ENCODE assay signal across 9 mouse cellular contexts in genomic region chr2:27026857-27027617, GRCm38 (mm10). TPM values are rescaled to one million over a fixed set of nuclear protein-coding genes. Genes with fewer than 3 reads are reported as not detected.
DNase-seq lines count a peak whose midpoint lies in the region; ATAC-seq and TF ChIP-seq lines count a peak whose summit lies in the region.
"Had no signal": no experiment of that assay in that cellular context is flagged by ENCODE, and none has a peak within 500 bp of the region (broad histone marks: within the 10 kb centered on the region; RNA-seq: fewer than 3 reads in every experiment).

No protein-coding gene starts in this region.

- no peak for DNase-seq in left cerebral cortex, adult 2 months (ENCODE audit: extremely low spot score in 1 of 2, low spot score in 2 of 2)
- no peak for DNase-seq in left cerebral cortex, postnatal 14 days (ENCODE audit: low spot score in 2 of 2)
- no peak for DNase-seq in embryonic facial prominence, embryonic 14.5 days (ENCODE audit: low spot score)
- DNase-seq in limb, embryonic 10.5 days (ENCODE audit: low spot score) = no peak
- no peak for DNase-seq in lung, postnatal 10 days
- DNase-seq in heart, adult 9 months (ENCODE audit: low spot score in 2 of 2) = no peak

- peak overlapping the region; percentile 86 for H3K27ac ChIP-seq in left cerebral cortex, adult 2 months
- no peak overlapping the region for H3K27ac ChIP-seq in embryonic facial prominence, embryonic 14.5 days (replicated peaks; ENCODE audit: low read depth, low read length)
- peak overlapping the region; percentile 8; the same call in 1 of the 2 replicates for H3K27ac ChIP-seq in limb, embryonic 10.5 days
- peak overlapping the region; percentile 67; the same call in 1 of the 2 replicates for H3K27ac ChIP-seq in neural tube, embryonic 14.5 days (ENCODE audit: low read depth, low read length)
- no peak overlapping the region for H3K27ac ChIP-seq in heart, embryonic 11.5 days (ENCODE audit: low read depth, low read length)

- H3K4me2 ChIP-seq in embryonic facial prominence, embryonic 14.5 days (ENCODE audit: low read depth, low read length) = peak overlapping the region; percentile 60
- peak overlapping the region; percentile 66 for H3K4me2 ChIP-seq in neural tube, embryonic 14.5 days (ENCODE audit: low read depth, low read length)
- H3K4me2 ChIP-seq in heart, embryonic 11.5 days = no peak overlapping the region

- no peaks in the 10 kb centered on the region for H3K4me1 ChIP-seq in embryonic facial prominence, embryonic 14.5 days (ENCODE audit: control insufficient read depth, insufficient read depth, low read length)
- peaks cover 18% of the 10 kb centered on the region for H3K4me1 ChIP-seq in limb, embryonic 10.5 days
- H3K4me1 ChIP-seq in neural tube, embryonic 14.5 days (ENCODE audit: control insufficient read depth, insufficient read depth, low read length) = peaks cover 4% of the 10 kb centered on the region; the same call in 1 of the 2 replicates
- H3K4me1 ChIP-seq in heart, embryonic 11.5 days (ENCODE audit: control insufficient read depth, insufficient read depth, low read length) = peaks cover 5% of the 10 kb centered on the region; the same call in 1 of the 2 replicates

- intact Hi-C loops in left cerebral cortex, adult 2 months (cut with DNase I) = loop anchor here (5.0 to 10.0 kb wide), 2 partner anchors 95 to 112 kb away; partner anchors contain the start of genes Med22, Rpl7a, Stkld1 and Surf1
- intact Hi-C loops in left cerebral cortex, postnatal 14 days (cut with DNase I) = loop anchor here (10.0 kb wide), 1 partner anchor 112 kb away; the partner anchor contains the start of genes Med22, Rpl7a, Surf1 and Surf2

- no peaks in the 10 kb centered on the region for H3K36me3 ChIP-seq in embryonic facial prominence, embryonic 14.5 days (ENCODE audit: control insufficient read depth, insufficient read depth, low read length)
- H3K36me3 ChIP-seq in limb, embryonic 10.5 days = no peaks in the 10 kb centered on the region
- no peaks in the 10 kb centered on the region for H3K36me3 ChIP-seq in neural tube, embryonic 14.5 days (ENCODE audit: control insufficient read depth, insufficient read depth, low read length)
- no peaks in the 10 kb centered on the region for H3K36me3 ChIP-seq in heart, embryonic 11.5 days (ENCODE audit: control insufficient read depth, insufficient read depth, low read length)

- TF ChIP-seq CTCF in left cerebral cortex, adult 2 months (IDR thresholded peaks at IDR 0.05) = no peak

- H3K4me3 ChIP-seq in left cerebral cortex, adult 2 months = peak overlapping the region; percentile 62
- H3K4me3 ChIP-seq in embryonic facial prominence, embryonic 14.5 days (ENCODE audit: low read depth, low read length) = no peak overlapping the region
- H3K4me3 ChIP-seq in limb, embryonic 10.5 days = peak overlapping the region; percentile 48
- peak overlapping the region; percentile 34 for H3K4me3 ChIP-seq in neural tube, embryonic 14.5 days (ENCODE audit: low read depth, low read length)
- H3K4me3 ChIP-seq in heart, embryonic 11.5 days (ENCODE audit: low read depth, low read length) = no peak overlapping the region

- 68% methylated on average over 10 of the region's 10 CpGs for WGBS in embryonic facial prominence, embryonic 14.5 days
- WGBS in limb, embryonic 10.5 days = 84% methylated on average over 10 of the region's 10 CpGs
- 68% methylated on average over 10 of the region's 10 CpGs for WGBS in neural tube, embryonic 14.5 days
- WGBS in heart, embryonic 11.5 days (ENCODE audit: insufficient replicate concordance) = 54% methylated on average over 10 of the region's 10 CpGs

- no peak overlapping the region for H3K9ac ChIP-seq in embryonic facial prominence, embryonic 14.5 days (ENCODE audit: low read depth, low read length)
- peak overlapping the region; percentile 63; the same call in 1 of the 2 replicates for H3K9ac ChIP-seq in neural tube, embryonic 14.5 days (replicated peaks; ENCODE audit: low read depth, low read length)
- H3K9ac ChIP-seq in heart, embryonic 11.5 days (ENCODE audit: low read depth, low read length) = no peak overlapping the region

- no peaks in the 10 kb centered on the region for H3K27me3 ChIP-seq in embryonic facial prominence, embryonic 14.5 days (replicated peaks; ENCODE audit: control insufficient read depth, insufficient read depth, low read length)
- peaks cover 26% of the 10 kb centered on the region for H3K27me3 ChIP-seq in limb, embryonic 10.5 days (ENCODE audit: low read depth, poor library complexity, severe bottlenecking)
- H3K27me3 ChIP-seq in neural tube, embryonic 14.5 days (ENCODE audit: control insufficient read depth, insufficient read depth, low read length) = no peaks in the 10 kb centered on the region
- H3K27me3 ChIP-seq in heart, embryonic 11.5 days (ENCODE audit: control insufficient read depth, insufficient read depth, low read length) = peaks cover 25% of the 10 kb centered on the region

- H3K9me3 ChIP-seq in embryonic facial prominence, embryonic 14.5 days (ENCODE audit: control insufficient read depth, low read length) = no peaks in the 10 kb centered on the region
- H3K9me3 ChIP-seq in limb, embryonic 10.5 days (replicated peaks) = no peaks in the 10 kb centered on the region
- no peaks in the 10 kb centered on the region for H3K9me3 ChIP-seq in neural tube, embryonic 14.5 days (ENCODE audit: control insufficient read depth, low read length)
- H3K9me3 ChIP-seq in heart, embryonic 11.5 days (replicated peaks; ENCODE audit: control insufficient read depth, low read length) = no peaks in the 10 kb centered on the region

- ATAC-seq in embryonic facial prominence, embryonic 14.5 days (ENCODE audit: low read depth) = no peak
- no peak for ATAC-seq in neural tube, embryonic 14.5 days (ENCODE audit: low read depth)
- ATAC-seq in heart, embryonic 11.5 days (replicated peaks; ENCODE audit: insufficient number of reproducible peaks, low FRiP score, low TSS enrichment) = no peak

RNA-seq across cellular contexts. Expression of gene Slc2a6, which starts 0.8 kb away (rescaled TPM):
- total RNA-seq in left cerebral cortex, adult 2 months (2021) = 10 to 100 TPM; 28.9 to 29.1 TPM
- 10 to 100 TPM; 44.8 to 49.1 TPM for total RNA-seq in left cerebral cortex, postnatal 14 days (2021)
- polyA plus RNA-seq in embryonic facial prominence, embryonic 14.5 days (2014; fragmentation: Nextera tagmentation; extraction: Ambion mirVana) = 0.63 and 1.4 TPM in 2 replicates
- polyA plus RNA-seq in limb, embryonic 10.5 days (2016; fragmentation: Nextera tagmentation; extraction: Ambion mirVana) = 0.49 and 0.91 TPM in 2 replicates
- 8.7 and 10.6 TPM in 2 replicates for polyA plus RNA-seq in neural tube, embryonic 14.5 days (2014; fragmentation: Nextera tagmentation; extraction: Ambion mirVana)
- polyA plus RNA-seq in heart, embryonic 11.5 days (2014; fragmentation: Nextera tagmentation; extraction: Ambion mirVana) = 0.30 TPM in 1 of 2 replicates, not detected in the other

RNA-seq across cellular contexts. Expression of gene Cacfd1, which starts 17.3 kb away (rescaled TPM):
- 10 to 100 TPM; 46.3 to 48.2 TPM for total RNA-seq in left cerebral cortex, adult 2 months (2021)
- total RNA-seq in left cerebral cortex, postnatal 14 days (2021) = 10 to 100 TPM; 50.4 to 51.0 TPM
- 57.6 and 65.0 TPM in 2 replicates for polyA plus RNA-seq in embryonic facial prominence, embryonic 14.5 days (2014; fragmentation: Nextera tagmentation; extraction: Ambion mirVana)
- polyA plus RNA-seq in limb, embryonic 10.5 days (2016; fragmentation: Nextera tagmentation; extraction: Ambion mirVana) = 86.4 and 109 TPM in 2 replicates
- 86.5 and 94.9 TPM in 2 replicates for polyA plus RNA-seq in neural tube, embryonic 14.5 days (2014; fragmentation: Nextera tagmentation; extraction: Ambion mirVana)
- 37.4 and 46.4 TPM in 2 replicates for polyA plus RNA-seq in heart, embryonic 11.5 days (2014; fragmentation: Nextera tagmentation; extraction: Ambion mirVana)

RNA-seq across cellular contexts. Expression of gene Mymk, which starts 44.9 kb away (rescaled TPM):
- total RNA-seq in left cerebral cortex, adult 2 months (2021) = under 1 TPM in 1 of 2 experiments, not detected in 1; 0.75 TPM
- total RNA-seq in left cerebral cortex, postnatal 14 days (2021) = 1 to 10 TPM in 1 of 2 experiments, under 1 TPM in 1; 0.92 to 1.1 TPM
- polyA plus RNA-seq in embryonic facial prominence, embryonic 14.5 days (2014; fragmentation: Nextera tagmentation; extraction: Ambion mirVana) = 90.3 and 111 TPM in 2 replicates
- polyA plus RNA-seq in limb, embryonic 10.5 days (2016; fragmentation: Nextera tagmentation; extraction: Ambion mirVana) = 0.16 and 1.5 TPM in 2 replicates
- 0.17 and 0.22 TPM in 2 replicates for polyA plus RNA-seq in neural tube, embryonic 14.5 days (2014; fragmentation: Nextera tagmentation; extraction: Ambion mirVana)
- 0.15 and 0.23 TPM in 2 replicates for polyA plus RNA-seq in heart, embryonic 11.5 days (2014; fragmentation: Nextera tagmentation; extraction: Ambion mirVana)

RNA-seq across cellular contexts. Expression of gene Adamtsl2, which starts 52.1 kb away (rescaled TPM):
- 10 to 100 TPM; 16.2 to 21.4 TPM for total RNA-seq in left cerebral cortex, adult 2 months (2021)
- 10 to 100 TPM; 27.4 to 29.3 TPM for total RNA-seq in left cerebral cortex, postnatal 14 days (2021)
- polyA plus RNA-seq in embryonic facial prominence, embryonic 14.5 days (2014; fragmentation: Nextera tagmentation; extraction: Ambion mirVana) = 4.6 and 8.0 TPM in 2 replicates
- polyA plus RNA-seq in limb, embryonic 10.5 days (2016; fragmentation: Nextera tagmentation; extraction: Ambion mirVana) = 3.5 and 9.1 TPM in 2 replicates
- polyA plus RNA-seq in neural tube, embryonic 14.5 days (2014; fragmentation: Nextera tagmentation; extraction: Ambion mirVana) = 5.9 and 9.0 TPM in 2 replicates
- 9.0 and 14.2 TPM in 2 replicates for polyA plus RNA-seq in heart, embryonic 11.5 days (2014; fragmentation: Nextera tagmentation; extraction: Ambion mirVana)

RNA-seq across cellular contexts. Expression of gene Adamts13, which starts 53.8 kb away (rescaled TPM):
- 1 to 10 TPM; 1.8 to 2.3 TPM for total RNA-seq in left cerebral cortex, adult 2 months (2021)
- total RNA-seq in left cerebral cortex, postnatal 14 days (2021) = 1 to 10 TPM; 2.0 to 2.7 TPM
- not detected in 2 replicates for polyA plus RNA-seq in embryonic facial prominence, embryonic 14.5 days (2014; fragmentation: Nextera tagmentation; extraction: Ambion mirVana)
- 0.04 TPM in 1 of 2 replicates, not detected in the other for polyA plus RNA-seq in limb, embryonic 10.5 days (2016; fragmentation: Nextera tagmentation; extraction: Ambion mirVana)
- polyA plus RNA-seq in neural tube, embryonic 14.5 days (2014; fragmentation: Nextera tagmentation; extraction: Ambion mirVana) = not detected in 2 replicates
- polyA plus RNA-seq in heart, embryonic 11.5 days (2014; fragmentation: Nextera tagmentation; extraction: Ambion mirVana) = 0.07 TPM in 1 of 2 replicates, not detected in the other
- polyA plus RNA-seq: heart, embryonic 16.5 days had no signal

Comparison
In these comparisons a context has a peak if more than half of its experiments do, and no peak if none do; other contexts are left out.
1. H3K27ac ChIP-seq: peak in left cerebral cortex, adult 2 months (single experiment), limb, embryonic 10.5 days (single experiment) and neural tube, embryonic 14.5 days (single experiment); none in embryonic facial prominence, embryonic 14.5 days (single experiment) and heart, embryonic 11.5 days (single experiment).
2. H3K4me3 ChIP-seq: peak in left cerebral cortex, adult 2 months (single experiment), limb, embryonic 10.5 days (single experiment) and neural tube, embryonic 14.5 days (single experiment); none in embryonic facial prominence, embryonic 14.5 days (single experiment) and heart, embryonic 11.5 days (single experiment).
3. RNA of gene Mymk, which starts 44.9 kb away (polyA plus RNA-seq): 90.3 to 111 TPM in embryonic facial prominence, embryonic 14.5 days; 0.16 to 1.5 TPM in limb, embryonic 10.5 days, 0.15 to 0.23 TPM in heart, embryonic 11.5 days and 0.17 to 0.22 TPM in neural tube, embryonic 14.5 days; every median in the first group is over 10 times any median in the second.